Comparison of ENCODE assay signal across 8 mouse cellular contexts in genomic region chr10:62847069-62847626, GRCm38 (mm10). TPM values are rescaled to one million over a fixed set of nuclear protein-coding genes. Genes with fewer than 3 reads are reported as not detected.
DNase-seq lines count a peak whose midpoint lies in the region; ATAC-seq and TF ChIP-seq lines count a peak whose summit lies in the region.

No protein-coding gene starts in this region.

- no peak overlapping the region for H3K4me3 ChIP-seq in hindbrain, postnatal 0 days (ENCODE audit: low read length)
- no peak overlapping the region for H3K4me3 ChIP-seq in hindbrain, embryonic 13.5 days

- peak; percentile 57 for TF ChIP-seq CTCF in hindbrain, postnatal 0 days (IDR thresholded peaks at IDR 0.05; ENCODE audit: low read depth)

- DNase-seq in hindbrain, postnatal 0 days (ENCODE audit: low spot score) = peak; percentile 69
- peak; percentile 65 for DNase-seq in adipocyte (ENCODE audit: low spot score)
- peak; percentile 73 to 74 for DNase-seq in cerebellum, postnatal 25 days
- peak; percentile 51 for DNase-seq in layer of hippocampus, adult 9-11 months
- DNase-seq in right cerebral cortex, postnatal 4 days = peak; percentile 41
- no peak for DNase-seq in spleen, postnatal 10 days (ENCODE audit: low spot score in 2 of 2)
- no peak for DNase-seq in heart, postnatal 25 days (ENCODE audit: low spot score)

- H3K36me3 ChIP-seq in hindbrain, postnatal 0 days (ENCODE audit: insufficient read depth, low read length) = no peaks in the 10 kb centered on the region
- H3K36me3 ChIP-seq in hindbrain, embryonic 13.5 days = peaks cover 4% of the 10 kb centered on the region; the same call in 1 of the 2 replicates

- peak overlapping the region; percentile 48; the same call in 1 of the 2 replicates for H3K27ac ChIP-seq in hindbrain, postnatal 0 days
- no peak overlapping the region for H3K27ac ChIP-seq in hindbrain, embryonic 13.5 days

- peak; percentile 74; the same call in 1 of the 2 replicates for ATAC-seq in hindbrain, postnatal 0 days
- ATAC-seq in hindbrain, embryonic 13.5 days (ENCODE audit: low FRiP score) = no peak

- no peaks in the 10 kb centered on the region for H3K9me3 ChIP-seq in hindbrain, postnatal 0 days (ENCODE audit: low read length)
- H3K9me3 ChIP-seq in hindbrain, embryonic 13.5 days = no peaks in the 10 kb centered on the region

- WGBS in hindbrain, postnatal 0 days = 42% methylated on average over 12 of the region's 12 CpGs
- 77% methylated on average over 12 of the region's 12 CpGs for WGBS in hindbrain, embryonic 13.5 days

- H3K4me2 ChIP-seq in hindbrain, postnatal 0 days (ENCODE audit: low read depth, low read length) = no peak overlapping the region
- H3K4me2 ChIP-seq in hindbrain, embryonic 13.5 days = no peak overlapping the region

- intact Hi-C loops in heart, postnatal 25 days (cut with DNase I) = no loop called here

- H3K4me1 ChIP-seq in hindbrain, postnatal 0 days (ENCODE audit: insufficient read depth, low read length) = no peaks in the 10 kb centered on the region; the same call in 1 of the 2 replicates
- H3K4me1 ChIP-seq in hindbrain, embryonic 13.5 days (replicated peaks) = peaks cover 12% of the 10 kb centered on the region; the same call in 1 of the 2 replicates

- no peak overlapping the region for H3K9ac ChIP-seq in hindbrain, postnatal 0 days (replicated peaks; ENCODE audit: low read length)
- no peak overlapping the region for H3K9ac ChIP-seq in hindbrain, embryonic 13.5 days

- H3K27me3 ChIP-seq in hindbrain, postnatal 0 days (ENCODE audit: insufficient read depth, low read length) = no peaks in the 10 kb centered on the region
- no peaks in the 10 kb centered on the region for H3K27me3 ChIP-seq in hindbrain, embryonic 13.5 days

RNA-seq across cellular contexts. Expression of gene Ccar1, which starts 55.1 kb away (rescaled TPM):
- 54.9 and 74.7 TPM in 2 replicates for total RNA-seq in hindbrain, postnatal 0 days (2014; rRNA removed)
- polyA plus RNA-seq in hindbrain, postnatal 0 days (2015; fragmentation: Nextera tagmentation; extraction: Ambion mirVana) = 78.3 and 81.7 TPM in 2 replicates
- 113 and 118 TPM in 2 replicates for polyA plus RNA-seq in hindbrain, embryonic 13.5 days (2015; fragmentation: Nextera tagmentation; extraction: Ambion mirVana)
- total RNA-seq in heart, postnatal 25 days (2021) = 10 to 100 TPM; 48.4 to 56.3 TPM

Comparison
In these comparisons a context has a peak if more than half of its experiments do, and no peak if none do; other contexts are left out.
1. DNase-seq: peak in hindbrain, postnatal 0 days (single experiment), adipocyte (single experiment), cerebellum, postnatal 25 days (2 of 2), layer of hippocampus, adult 9-11 months (single experiment) and right cerebral cortex, postnatal 4 days (single experiment); none in spleen, postnatal 10 days (0 of 2) and heart, postnatal 25 days (single experiment).